Mouse (Mus musculus) layer of hippocampus, adult 2 months (tissue): ENCODE measurements around the gene Polr2h. TPM values are rescaled to one million over a fixed set of nuclear protein-coding genes. Genes with fewer than 3 reads are reported as not detected.

Experiments used
- DNase-seq, 2 experiments: peaks; one replicate each; pipeline ENCODE4 v3.0.0; 2022; ENCODE audit warnings: low spot score in 2 of 2
- H3K27ac ChIP-seq: fragments of 200-600 bp; 2 replicates; pipeline ENCODE4 v1.8.1; 2022
- H3K4me3 ChIP-seq: fragments of 200-600 bp; 2 replicates; pipeline ENCODE4 v1.8.1; 2022; ENCODE audit warnings: mild to moderate bottlenecking
- CTCF ChIP-seq: fragments of 200-600 bp; conservative IDR thresholded peaks from 2 replicates; pipeline ENCODE4 v1.8.1; 2022; ENCODE audit warnings: antibody characterized with exemption, mild to moderate bottlenecking, moderate library complexity
- total RNA-seq, 2 experiments: library from RNA; stranded (reverse); gene quantifications; 2 replicates each; pipeline ENCODE4 v1.2.3; 2021

Gene Polr2h
- total RNA-seq, 2 experiments from 2014 or later = 26.1 TPM

DNA sequence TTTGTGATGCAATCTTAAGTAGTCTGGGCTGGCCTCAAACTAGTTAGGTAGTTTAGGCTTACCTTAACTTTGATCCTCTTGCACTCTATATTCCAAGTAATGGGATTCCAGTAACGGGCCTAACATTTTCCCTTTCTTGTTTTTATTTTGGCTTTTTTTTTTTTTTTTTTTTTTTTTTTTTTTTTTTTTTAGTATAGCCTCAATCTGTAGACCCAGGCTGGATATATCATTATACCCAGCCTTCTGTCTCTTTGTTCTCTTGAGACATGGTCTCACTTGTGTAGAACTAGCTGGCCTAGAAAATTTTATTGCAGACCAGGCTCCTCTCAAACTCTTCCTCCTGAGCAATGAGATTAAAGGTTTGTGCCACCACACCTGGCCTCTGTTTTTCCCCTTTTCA lies 25.8 kb upstream of the Polr2h start:
- no peak for DNase-seq
- H3K27ac ChIP-seq = peak overlapping the region; percentile 98; the same call in 1 of the 2 replicates
- TF ChIP-seq CTCF = no peak
- no peak overlapping the region for H3K4me3 ChIP-seq

DNA sequence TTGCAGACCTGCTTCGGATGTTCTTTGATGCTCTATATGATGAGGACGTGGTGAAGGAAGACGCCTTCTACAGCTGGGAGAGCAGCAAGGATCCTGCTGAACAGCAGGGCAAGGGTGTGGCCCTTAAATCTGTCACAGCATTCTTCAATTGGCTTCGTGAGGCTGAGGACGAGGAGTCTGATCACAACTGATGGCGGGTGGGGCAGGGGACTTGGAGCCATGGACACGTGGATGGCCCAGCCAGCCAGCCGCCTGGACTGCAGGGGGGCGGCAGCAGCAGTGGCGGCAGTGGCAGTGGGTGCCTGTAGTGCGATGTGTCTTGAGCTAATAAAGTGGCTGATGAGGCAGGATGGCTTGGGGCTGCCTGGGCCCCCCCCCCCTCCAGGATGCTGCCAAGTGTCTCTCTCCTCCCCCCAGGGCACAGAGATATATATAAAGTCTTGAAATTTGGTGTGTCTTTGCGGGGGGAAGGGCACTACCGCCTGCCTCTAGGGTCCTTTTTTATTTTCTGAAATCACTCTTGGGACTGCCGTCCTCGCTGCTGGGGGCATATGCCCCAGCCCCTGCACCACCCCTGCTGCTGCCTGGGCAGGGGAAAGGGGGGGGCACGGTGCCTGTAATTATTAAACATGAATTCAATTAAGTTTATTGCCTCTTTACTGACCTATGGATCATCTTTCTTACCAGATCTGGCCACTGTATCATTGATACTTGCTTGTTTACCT lies 25.1 kb upstream of the Polr2h start:
- DNase-seq = no peak
- no peak for TF ChIP-seq CTCF
- peak overlapping the region; percentile 79; the same call in 1 of the 2 replicates for H3K4me3 ChIP-seq

DNA sequence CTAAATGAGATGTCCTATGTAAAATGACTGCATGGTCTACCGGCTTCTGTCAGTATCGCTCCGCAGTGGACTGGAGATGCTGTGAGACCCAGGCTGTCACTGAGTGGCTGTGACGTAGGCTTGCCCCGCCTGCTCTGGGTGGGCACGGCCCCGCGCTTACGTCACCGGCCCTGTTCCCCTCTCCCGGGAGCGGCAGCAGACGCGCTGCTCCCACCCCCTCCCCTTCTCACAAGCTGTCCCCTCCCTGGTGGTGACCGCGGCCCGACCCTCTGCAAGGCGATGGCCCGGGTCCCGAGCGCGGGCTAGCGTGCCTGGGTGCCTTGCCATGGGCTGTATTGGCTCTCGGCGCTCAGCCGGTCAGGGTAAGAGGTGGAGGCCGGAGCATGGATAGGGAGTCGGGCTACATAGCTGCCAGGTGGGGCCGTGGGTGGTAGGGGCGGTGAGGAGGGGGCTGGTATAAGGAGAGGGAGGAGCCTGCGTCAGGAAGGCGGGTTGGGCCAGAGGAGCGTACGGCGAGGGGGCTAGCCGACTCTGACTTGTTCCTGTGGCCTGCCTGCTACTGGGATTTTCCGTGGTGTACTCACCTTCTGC lies 24.3 kb upstream of the Polr2h start, which contains the start of gene Fam131a:
Fam131a (plus strand) TSS at position 131 of the 591 bp plus-strand sequence.
- Histone ChIP-seq H3K4me3 (peak within 1 kb of the TSS; percentile 79), H3K27ac (peak within 1 kb of the TSS; percentile 98)
- TF ChIP-seq CTCF = no peak
- DNase-seq = peak; percentile 96 to 97

More for the DNA sequence above, 25.1 kb upstream of the Polr2h start:
- peak overlapping the region; percentile 98 for H3K27ac ChIP-seq

DNA sequence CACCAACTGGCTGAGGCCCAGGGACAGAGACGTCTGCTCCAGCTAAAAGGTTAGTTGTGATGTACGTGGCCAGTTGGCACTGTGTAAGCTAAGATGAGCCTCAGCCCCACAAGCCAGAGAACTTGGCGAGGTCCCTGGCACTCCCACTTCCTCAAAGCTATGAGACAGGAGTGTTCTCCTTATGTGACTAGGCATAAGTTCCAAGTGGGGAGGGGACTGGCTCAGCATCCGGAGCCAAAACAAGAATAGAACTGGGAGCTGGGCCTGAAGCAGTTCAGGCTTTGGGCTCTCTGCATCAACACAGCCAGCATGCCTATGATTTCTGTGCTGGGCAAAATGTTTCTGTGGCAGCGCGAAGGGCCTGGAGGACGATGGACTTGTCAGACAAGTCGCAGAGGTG lies 22.7 kb upstream of the Polr2h start:
- H3K27ac ChIP-seq = peak overlapping the region; percentile 98

DNA sequence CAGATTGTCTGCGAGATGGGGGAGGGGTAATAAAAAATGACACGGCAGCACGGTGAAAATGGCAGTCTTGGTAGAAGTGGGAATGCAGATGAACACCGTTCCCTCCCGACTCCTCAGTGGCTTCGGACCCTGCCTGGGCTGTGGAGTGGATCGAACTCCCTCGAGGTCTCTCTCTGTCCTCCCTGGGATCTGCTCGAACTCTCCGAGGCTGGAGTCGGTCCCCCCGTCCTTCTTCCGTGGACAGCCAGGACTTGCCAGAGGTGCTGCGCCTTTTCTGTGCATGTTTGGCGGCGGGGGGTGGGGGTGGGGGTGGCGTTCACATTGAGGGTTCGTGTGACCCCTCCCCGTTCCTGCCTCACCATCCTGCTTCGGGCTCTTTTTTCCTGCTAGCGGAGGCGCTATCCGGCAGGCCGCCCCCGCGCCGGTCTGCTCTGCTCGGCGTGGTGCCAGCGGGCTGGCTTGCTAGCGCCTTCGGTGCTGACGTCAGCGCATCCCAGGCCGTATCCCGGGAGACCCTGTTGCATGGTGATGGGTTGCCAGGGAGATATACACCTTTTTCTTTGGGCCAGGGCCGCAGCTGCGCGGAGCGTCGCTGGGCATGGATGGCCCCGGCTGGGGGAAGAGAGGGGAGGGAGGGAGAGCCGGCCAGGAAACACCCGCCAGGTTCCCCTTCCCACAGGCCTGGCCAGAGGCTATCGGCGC lies 21.7 kb upstream of the Polr2h start:
- peak; percentile 98 to 99 for DNase-seq
- peak overlapping the region; percentile 79 for H3K4me3 ChIP-seq
- no peak for TF ChIP-seq CTCF
- peak overlapping the region; percentile 98 for H3K27ac ChIP-seq

More for the DNA sequence above, 22.7 kb upstream of the Polr2h start:
- H3K4me3 ChIP-seq = peak overlapping the region; percentile 79
- TF ChIP-seq CTCF = no peak
- DNase-seq = peak; percentile 75 to 89

DNA sequence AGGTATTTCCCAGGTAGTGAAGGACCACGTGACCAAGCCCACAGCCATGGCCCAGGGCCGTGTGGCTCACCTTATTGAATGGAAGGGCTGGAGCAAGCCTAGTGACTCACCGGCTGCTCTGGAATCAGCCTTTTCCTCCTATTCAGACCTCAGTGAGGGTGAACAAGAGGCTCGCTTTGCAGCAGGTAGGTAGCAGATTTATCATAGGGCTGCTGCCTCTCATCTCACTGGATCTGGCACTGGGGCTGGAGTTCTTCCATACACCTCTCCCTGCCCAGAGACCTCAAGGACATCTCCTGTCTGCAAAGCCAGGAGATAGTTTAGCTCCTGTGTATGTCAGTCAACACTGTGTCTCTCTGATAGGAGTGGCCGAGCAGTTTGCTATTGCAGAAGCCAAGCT lies 18.2 kb upstream of the Polr2h start:
- DNase-seq = no peak
- no peak for TF ChIP-seq CTCF
- peak overlapping the region; percentile 79; the same call in 1 of the 2 replicates for H3K4me3 ChIP-seq
- H3K27ac ChIP-seq = peak overlapping the region; percentile 69

DNA sequence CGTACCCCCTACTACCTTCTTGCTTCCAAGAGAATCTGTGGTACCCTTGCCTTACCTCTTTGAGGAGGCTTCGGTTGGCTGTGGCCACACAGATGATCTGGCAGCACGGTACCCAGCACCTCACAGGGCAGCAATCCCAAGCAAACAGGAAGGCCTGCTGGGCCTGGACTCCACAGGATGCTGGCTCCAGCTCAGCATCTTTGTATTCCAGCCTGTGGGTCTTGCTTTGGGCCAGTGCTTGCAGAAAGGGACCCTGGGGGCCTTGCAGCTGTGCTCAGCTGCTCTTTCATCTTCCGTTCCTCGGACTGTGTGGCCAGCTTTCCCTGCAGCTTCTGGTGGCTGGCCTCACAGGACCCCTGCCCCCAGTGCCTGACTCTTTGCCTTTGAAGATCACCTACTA lies 17.4 kb upstream of the Polr2h start:
- no peak overlapping the region for H3K4me3 ChIP-seq
- DNase-seq = no peak
- peak overlapping the region; percentile 69 for H3K27ac ChIP-seq
- no peak for TF ChIP-seq CTCF

DNA sequence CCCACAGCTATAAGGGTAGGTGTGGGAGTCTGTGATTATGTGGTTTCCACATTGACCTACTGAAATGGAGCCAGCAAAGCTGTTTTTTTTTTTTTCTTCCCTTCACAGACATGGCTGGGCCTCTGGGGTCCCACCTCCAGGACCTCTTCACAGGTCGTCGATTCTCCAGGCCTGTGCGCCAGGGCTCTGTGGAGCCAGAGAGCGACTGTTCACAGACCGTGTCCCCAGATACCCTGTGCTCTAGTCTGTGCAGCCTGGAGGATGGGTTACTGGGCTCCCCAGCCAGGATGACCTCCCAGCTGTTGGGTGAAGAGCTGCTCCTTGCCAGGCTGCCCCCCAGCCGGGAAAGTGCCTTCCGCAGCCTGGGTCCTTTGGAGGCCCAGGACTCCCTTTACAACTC lies 16.1 kb upstream of the Polr2h start:
- no peak for TF ChIP-seq CTCF
- no peak for DNase-seq
- H3K27ac ChIP-seq = peak overlapping the region; percentile 77
- H3K4me3 ChIP-seq = peak overlapping the region; percentile 17

DNA sequence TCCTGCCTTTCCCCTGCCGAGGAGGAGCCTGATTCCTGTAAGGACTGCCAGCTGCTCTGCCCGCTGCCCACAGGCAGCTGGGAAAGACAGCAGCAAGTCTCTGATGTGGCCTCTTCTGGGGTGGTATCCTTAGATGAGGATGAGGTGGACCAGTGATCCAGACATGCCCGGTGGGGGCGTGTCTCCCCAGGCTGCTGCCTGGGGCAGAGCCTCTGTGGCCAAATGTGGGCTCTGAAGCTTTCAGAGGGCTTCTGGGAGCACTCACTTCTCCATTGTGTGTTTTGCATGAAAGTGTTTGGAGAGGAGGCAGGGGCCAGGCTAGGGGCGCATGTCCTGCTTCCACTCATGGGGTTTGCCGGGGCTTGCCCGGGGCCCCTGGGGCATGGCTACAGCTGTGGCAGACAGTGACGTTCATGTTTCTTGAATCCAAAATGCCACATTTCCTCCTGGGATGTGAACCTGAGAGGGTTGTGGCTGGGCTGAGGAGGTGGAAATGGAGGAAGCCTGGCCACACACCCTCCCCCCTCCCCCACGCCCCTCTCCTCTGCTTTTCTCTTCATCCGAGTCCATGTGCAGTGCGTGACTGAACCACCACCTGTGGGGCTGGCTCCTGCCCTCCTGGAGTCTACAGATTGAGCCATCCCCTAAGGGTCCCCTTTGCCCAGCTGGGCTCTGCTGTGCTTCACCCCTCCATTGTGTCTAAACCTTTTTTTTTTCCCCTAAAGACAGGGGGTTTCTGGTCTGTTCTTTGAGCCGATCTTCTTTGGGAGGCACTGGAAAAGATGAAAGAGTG lies 15.5 kb upstream of the Polr2h start:
- no peak for TF ChIP-seq CTCF
- no peak for DNase-seq
- Histone ChIP-seq H3K27ac (peak overlapping the region; percentile 77), H3K4me3 (peak overlapping the region; percentile 17)

DNA sequence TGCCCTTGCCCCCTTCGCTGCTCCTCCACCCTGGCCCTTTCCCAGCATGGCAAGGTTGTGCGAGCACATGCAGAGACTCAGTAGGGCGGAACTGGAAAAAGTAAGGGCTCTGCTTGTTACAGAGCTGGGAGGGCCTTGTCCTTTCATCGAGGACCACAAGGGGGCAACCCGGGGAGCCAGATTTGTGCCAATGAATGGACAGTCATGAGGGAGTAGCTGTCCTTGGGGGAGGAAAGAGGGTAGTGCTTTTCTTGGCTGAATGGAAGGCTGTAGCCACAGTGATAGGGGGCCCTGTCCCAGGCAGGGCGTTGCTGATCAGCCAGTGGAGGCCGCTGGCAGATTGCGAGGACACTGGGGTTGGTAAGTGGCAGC lies 15.0 kb upstream of the Polr2h start:
- TF ChIP-seq CTCF = peak; percentile 80
- Histone ChIP-seq H3K27ac (peak overlapping the region; percentile 77), H3K4me3 (no peak overlapping the region)
- DNase-seq = peak; percentile 65 to 74

DNA sequence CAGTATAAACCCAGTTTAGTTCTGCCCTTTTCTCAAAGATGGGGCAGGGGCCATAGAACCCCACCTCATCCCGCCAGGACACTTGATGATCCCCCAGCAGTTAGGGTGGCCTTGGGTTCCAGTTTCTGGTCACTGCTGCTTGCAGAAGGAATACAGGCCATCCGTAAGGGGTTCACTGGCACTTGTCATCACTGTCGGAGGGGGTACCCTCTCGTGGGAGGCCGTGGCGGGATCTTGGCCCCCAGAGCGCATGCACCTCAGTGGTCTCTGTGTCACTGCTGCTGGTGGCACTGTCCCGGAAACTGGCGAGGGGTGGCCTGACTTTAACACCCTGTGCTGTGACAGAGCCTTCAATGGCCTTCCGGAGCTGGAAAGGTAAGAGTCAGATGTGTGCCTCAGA lies 14.4 kb upstream of the Polr2h start:
- Histone ChIP-seq H3K4me3 (no peak overlapping the region), H3K27ac (peak overlapping the region; percentile 77; the same call in 1 of the 2 replicates)
- DNase-seq = no peak
- no peak for TF ChIP-seq CTCF

DNA sequence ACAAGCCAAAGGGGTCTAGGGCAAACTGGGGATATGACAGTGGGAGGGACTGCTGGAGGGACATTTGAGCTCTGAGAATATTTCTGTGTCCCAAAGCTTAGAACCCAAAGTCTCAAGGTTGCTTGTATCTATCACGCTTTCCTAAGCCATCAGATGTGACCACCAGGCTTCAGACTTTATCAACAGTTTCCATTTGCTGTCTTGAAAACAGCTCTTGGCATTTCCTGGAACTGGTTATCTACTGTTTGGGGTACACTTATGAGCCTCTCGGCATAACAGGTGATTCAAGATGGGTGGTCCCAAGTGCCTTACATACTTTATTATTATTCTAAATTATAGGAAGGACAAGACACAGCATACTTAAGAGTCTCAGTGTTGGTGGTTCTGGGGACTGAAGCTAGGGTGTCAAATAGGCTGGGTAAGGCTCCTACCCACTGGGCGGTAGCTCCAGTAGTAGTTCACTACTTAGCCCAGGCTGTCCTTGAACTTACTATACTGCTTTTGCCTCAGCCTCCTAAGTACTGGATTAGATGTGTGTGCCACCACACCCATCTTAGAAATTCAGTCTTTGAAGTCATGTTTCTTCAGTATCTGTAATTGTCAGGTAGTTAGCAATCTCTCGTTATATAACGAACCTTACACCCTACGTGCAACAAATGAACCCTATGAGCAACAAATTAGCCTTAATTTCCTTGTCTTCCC lies 13.6 kb upstream of the Polr2h start:
- TF ChIP-seq CTCF = no peak
- DNase-seq = no peak
- Histone ChIP-seq H3K27ac (peak overlapping the region; percentile 44; the same call in 1 of the 2 replicates), H3K4me3 (no peak overlapping the region)
